Mouse (Mus musculus): ENCODE measurements at regions not wholly inside any gene's neighbourhood (a gene's known extent, or its start where the extent isn't known, plus 50 kb on each side); places are given as distances from the start of the nearest gene placed in this dataset.

GRCm38 (mm10) chr14:58225869-58226268 is 155.5 kb downstream of the Fgf9 start:
- H3K36me3 ChIP-seq (ENCODE audit: control insufficient read depth, insufficient read depth, low read length): no peaks in the 10 kb centered on the region
- WGBS: 96% methylated on average over 1 of the region's 1 CpGs
- no peak overlapping the region for H3K9ac ChIP-seq (ENCODE audit: low read depth, low read length)
- H3K4me1 ChIP-seq (ENCODE audit: control insufficient read depth, insufficient read depth, low read length): no peaks in the 10 kb centered on the region
- no peaks in the 10 kb centered on the region for H3K27me3 ChIP-seq (ENCODE audit: control insufficient read depth, insufficient read depth, low read depth, low read length)
- no peak overlapping the region for H3K4me3 ChIP-seq (ENCODE audit: low read depth, low read length)
- no peak overlapping the region for H3K27ac ChIP-seq (ENCODE audit: low read length)
- no peak for ATAC-seq
- no peak overlapping the region for H3K4me2 ChIP-seq (ENCODE audit: low read length)
- no peaks in the 10 kb centered on the region for H3K9me3 ChIP-seq (replicated peaks; ENCODE audit: control insufficient read depth, low read length, poor library complexity, severe bottlenecking)

DNA sequence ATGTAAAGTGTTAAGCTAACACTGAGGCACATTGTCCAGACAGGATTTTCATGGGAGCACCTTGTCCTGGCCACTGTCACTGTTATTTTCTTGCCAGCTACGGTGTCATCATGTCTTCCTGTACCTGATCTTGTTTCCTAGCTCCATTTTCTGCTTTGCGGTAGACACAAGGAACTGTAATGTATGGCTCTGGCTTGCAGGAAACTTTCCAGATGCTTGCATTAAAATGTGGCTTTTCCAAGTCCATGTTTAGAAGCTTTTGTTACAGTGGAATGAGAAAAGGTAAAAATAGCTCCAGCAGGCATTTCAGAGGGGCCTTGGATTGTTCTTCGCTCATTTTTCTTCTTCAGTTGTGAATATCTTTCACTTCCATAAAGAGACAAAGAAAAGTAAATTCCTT is 154.1 kb downstream of the Fgf9 start:
- Histone ChIP-seq H3K27me3 (ENCODE audit: control insufficient read depth, insufficient read depth, low read depth, low read length) (no peaks in the 10 kb centered on the region), H3K4me2 (ENCODE audit: low read length) (no peak overlapping the region), H3K36me3 (ENCODE audit: control insufficient read depth, insufficient read depth, low read length) (no peaks in the 10 kb centered on the region), H3K4me1 (ENCODE audit: control insufficient read depth, insufficient read depth, low read length) (no peaks in the 10 kb centered on the region), H3K27ac (ENCODE audit: low read length) (no peak overlapping the region), H3K4me3 (ENCODE audit: low read depth, low read length) (no peak overlapping the region), H3K9me3 (replicated peaks; ENCODE audit: control insufficient read depth, low read length, poor library complexity, severe bottlenecking) (0 out of 2 replicates have a peak, but pooled peaks cover 2% of the 10 kb centered on the region), H3K9ac (ENCODE audit: low read depth, low read length) (no peak overlapping the region)
- ATAC-seq: no peak
- 78% methylated on average over 3 of the region's 3 CpGs for WGBS

GRCm38 (mm10) chr14:58208401-58208800 is 138.1 kb downstream of the Fgf9 start:
- no peaks in the 10 kb centered on the region for H3K9me3 ChIP-seq (replicated peaks; ENCODE audit: control insufficient read depth, low read length, poor library complexity, severe bottlenecking)
- 94% methylated on average over 1 of the region's 1 CpGs for WGBS
- H3K27me3 ChIP-seq (ENCODE audit: control insufficient read depth, insufficient read depth, low read depth, low read length): no peaks in the 10 kb centered on the region; the same call in 1 of the 2 replicates
- H3K36me3 ChIP-seq (ENCODE audit: control insufficient read depth, insufficient read depth, low read length): no peaks in the 10 kb centered on the region
- H3K4me3 ChIP-seq (ENCODE audit: low read depth, low read length): no peak overlapping the region
- no peak overlapping the region for H3K4me2 ChIP-seq (ENCODE audit: low read length)
- H3K27ac ChIP-seq (ENCODE audit: low read length): no peak overlapping the region
- H3K9ac ChIP-seq (ENCODE audit: low read depth, low read length): no peak overlapping the region
- no peak for ATAC-seq
- no peaks in the 10 kb centered on the region for H3K4me1 ChIP-seq (ENCODE audit: control insufficient read depth, insufficient read depth, low read length)

DNA sequence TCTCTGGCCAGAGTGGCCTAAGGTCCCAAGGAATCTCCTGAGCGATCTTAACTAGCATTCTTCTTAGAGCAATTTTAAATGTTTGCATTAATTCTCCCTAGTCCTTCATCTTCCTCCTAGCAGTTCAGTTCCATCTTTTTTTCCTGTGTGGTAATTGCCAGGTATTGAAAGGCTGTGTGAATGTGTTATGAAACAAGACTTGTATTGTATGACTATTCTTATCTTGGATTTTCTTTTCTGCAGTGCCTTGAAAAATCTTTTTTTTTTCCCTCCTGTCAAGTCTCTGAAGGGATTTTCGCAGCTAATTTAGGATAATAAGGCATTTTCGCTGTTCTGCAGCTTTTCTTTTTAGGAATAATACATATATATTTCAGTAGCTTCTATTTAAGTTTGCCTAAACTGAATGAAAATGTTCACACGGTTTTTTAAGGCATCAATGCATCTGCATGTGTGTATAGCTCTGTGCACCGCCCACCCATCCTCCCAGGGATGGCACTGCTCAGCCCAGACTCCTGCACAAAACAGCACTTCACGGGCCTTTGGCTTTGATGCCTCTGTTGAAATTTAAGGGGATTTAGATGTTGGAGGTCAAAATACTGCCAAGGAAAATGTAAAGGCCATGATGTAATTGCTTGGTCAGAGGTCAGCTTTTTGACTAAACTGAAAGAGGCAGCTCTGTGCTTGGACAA is 132.4 kb downstream of the Fgf9 start:
- Histone ChIP-seq H3K27me3 (ENCODE audit: control insufficient read depth, insufficient read depth, low read depth, low read length) (no peaks in the 10 kb centered on the region; the same call in 1 of the 2 replicates), H3K4me3 (ENCODE audit: low read depth, low read length) (no peak overlapping the region), H3K4me1 (ENCODE audit: control insufficient read depth, insufficient read depth, low read length) (peaks cover 4% of the 10 kb centered on the region), H3K4me2 (ENCODE audit: low read length) (no peak overlapping the region), H3K9me3 (replicated peaks; ENCODE audit: control insufficient read depth, low read length, poor library complexity, severe bottlenecking) (no peaks in the 10 kb centered on the region), H3K36me3 (ENCODE audit: control insufficient read depth, insufficient read depth, low read length) (no peaks in the 10 kb centered on the region), H3K9ac (ENCODE audit: low read depth, low read length) (no peak overlapping the region), H3K27ac (ENCODE audit: low read length) (no peak overlapping the region)
- ATAC-seq: no peak
- WGBS: 27% methylated on average over 6 of the region's 6 CpGs

GRCm38 (mm10) chr14:58189948-58190347 is 119.6 kb downstream of the Fgf9 start:
- Histone ChIP-seq H3K27me3 (ENCODE audit: control insufficient read depth, insufficient read depth, low read depth, low read length) (no peaks in the 10 kb centered on the region), H3K9me3 (replicated peaks; ENCODE audit: control insufficient read depth, low read length, poor library complexity, severe bottlenecking) (no peaks in the 10 kb centered on the region), H3K9ac (ENCODE audit: low read depth, low read length) (no peak overlapping the region), H3K4me3 (ENCODE audit: low read depth, low read length) (no peak overlapping the region), H3K4me2 (ENCODE audit: low read length) (no peak overlapping the region), H3K4me1 (ENCODE audit: control insufficient read depth, insufficient read depth, low read length) (no peaks in the 10 kb centered on the region), H3K36me3 (ENCODE audit: control insufficient read depth, insufficient read depth, low read length) (no peaks in the 10 kb centered on the region), H3K27ac (ENCODE audit: low read length) (no peak overlapping the region)
- no peak for ATAC-seq
- 87% methylated on average over 15 of the region's 15 CpGs for WGBS

DNA sequence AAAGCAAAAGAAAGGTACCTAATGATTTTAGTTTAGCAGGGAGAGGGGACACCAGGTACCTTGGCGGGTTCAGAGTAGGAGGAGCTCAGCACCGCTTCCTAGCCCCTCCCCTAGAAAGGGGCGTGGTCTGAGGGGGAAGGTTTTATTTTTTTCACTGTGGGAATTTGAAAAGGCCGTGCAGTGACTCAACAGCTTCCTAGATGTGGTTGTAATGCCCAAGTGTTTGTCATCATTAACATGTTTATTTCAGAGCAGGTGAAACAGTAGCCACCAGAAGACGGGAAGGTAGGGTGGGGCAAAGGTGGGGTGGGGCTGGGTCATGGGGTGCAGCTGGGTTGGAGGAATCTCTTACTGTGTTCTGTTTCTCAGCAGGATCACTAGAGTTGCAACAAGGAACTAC is 112.5 kb downstream of the Fgf9 start:
- peaks cover 5% of the 10 kb centered on the region; the same call in 1 of the 2 replicates for H3K9me3 ChIP-seq (replicated peaks; ENCODE audit: control insufficient read depth, low read length, poor library complexity, severe bottlenecking)
- no peak overlapping the region for H3K27ac ChIP-seq (ENCODE audit: low read length)
- no peak for ATAC-seq
- H3K9ac ChIP-seq (ENCODE audit: low read depth, low read length): no peak overlapping the region
- 67% methylated on average over 5 of the region's 5 CpGs for WGBS
- no peaks in the 10 kb centered on the region for H3K27me3 ChIP-seq (ENCODE audit: control insufficient read depth, insufficient read depth, low read depth, low read length)
- H3K4me3 ChIP-seq (ENCODE audit: low read depth, low read length): no peak overlapping the region
- no peaks in the 10 kb centered on the region for H3K36me3 ChIP-seq (ENCODE audit: control insufficient read depth, insufficient read depth, low read length)
- H3K4me2 ChIP-seq (ENCODE audit: low read length): no peak overlapping the region
- H3K4me1 ChIP-seq (ENCODE audit: control insufficient read depth, insufficient read depth, low read length): no peaks in the 10 kb centered on the region

DNA sequence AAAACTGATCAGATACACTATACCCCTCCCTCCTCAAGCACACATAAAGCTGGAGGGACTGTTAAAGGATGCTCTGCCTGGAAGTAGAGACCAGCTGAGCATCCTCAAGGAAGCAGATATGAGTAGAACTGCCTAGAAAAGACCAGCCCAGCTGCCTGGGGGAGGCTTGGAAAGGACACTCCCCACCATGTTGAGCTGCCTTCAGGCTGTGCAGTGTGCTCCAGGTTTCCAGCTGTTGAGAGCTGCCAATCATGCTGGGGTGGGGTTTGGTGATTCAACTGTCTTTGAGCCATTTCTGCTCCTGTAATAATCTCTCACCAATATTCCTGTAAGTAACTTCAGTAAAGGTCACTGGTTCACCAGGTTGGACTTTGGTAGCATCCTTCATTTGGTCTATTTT is 110.4 kb downstream of the Fgf9 start:
- H3K9me3 ChIP-seq (replicated peaks; ENCODE audit: control insufficient read depth, low read length, poor library complexity, severe bottlenecking): peaks cover 9% of the 10 kb centered on the region; the same call in 1 of the 2 replicates
- no peak for ATAC-seq
- no peak overlapping the region for H3K9ac ChIP-seq (ENCODE audit: low read depth, low read length)
- H3K36me3 ChIP-seq (ENCODE audit: control insufficient read depth, insufficient read depth, low read length): no peaks in the 10 kb centered on the region
- H3K4me1 ChIP-seq (ENCODE audit: control insufficient read depth, insufficient read depth, low read length): no peaks in the 10 kb centered on the region
- H3K4me3 ChIP-seq (ENCODE audit: low read depth, low read length): no peak overlapping the region
- no peak overlapping the region for H3K27ac ChIP-seq (ENCODE audit: low read length)
- no peak overlapping the region for H3K4me2 ChIP-seq (ENCODE audit: low read length)
- H3K27me3 ChIP-seq (ENCODE audit: control insufficient read depth, insufficient read depth, low read depth, low read length): no peaks in the 10 kb centered on the region

GRCm38 (mm10) chr14:58175651-58176363 is 105.5 kb downstream of the Fgf9 start:
- 86% methylated on average over 5 of the region's 5 CpGs for WGBS
- ATAC-seq: no peak

DNA sequence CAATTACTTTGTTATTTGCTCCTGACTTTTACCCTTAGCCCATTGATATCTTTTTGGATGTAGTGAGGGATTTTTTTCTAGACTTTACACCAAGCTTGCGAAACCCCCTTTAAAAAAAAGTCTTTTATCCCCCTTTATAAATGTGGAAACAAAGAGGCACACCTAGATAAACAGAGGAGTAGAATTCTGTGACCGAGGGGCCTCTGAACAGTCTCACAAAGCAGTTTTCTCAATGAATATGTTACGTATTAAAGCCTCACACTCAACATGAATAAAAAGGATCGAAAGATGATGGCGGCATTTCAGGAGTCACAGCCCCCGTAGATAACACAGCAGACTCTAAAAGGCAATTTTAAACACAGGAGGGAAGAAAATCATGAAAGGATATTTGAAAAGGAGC is 104.2 kb downstream of the Fgf9 start:
- H3K27me3 ChIP-seq (ENCODE audit: control insufficient read depth, insufficient read depth, low read depth, low read length): no peaks in the 10 kb centered on the region
- no peak overlapping the region for H3K4me3 ChIP-seq (ENCODE audit: low read depth, low read length)
- H3K9ac ChIP-seq (ENCODE audit: low read depth, low read length): no peak overlapping the region
- no peak overlapping the region for H3K27ac ChIP-seq (ENCODE audit: low read length)
- H3K36me3 ChIP-seq (ENCODE audit: control insufficient read depth, insufficient read depth, low read length): no peaks in the 10 kb centered on the region
- H3K4me2 ChIP-seq (ENCODE audit: low read length): no peak overlapping the region
- peaks cover 9% of the 10 kb centered on the region; the same call in 1 of the 2 replicates for H3K9me3 ChIP-seq (replicated peaks; ENCODE audit: control insufficient read depth, low read length, poor library complexity, severe bottlenecking)
- no peak for ATAC-seq
- 54% methylated on average over 6 of the region's 6 CpGs for WGBS
- no peaks in the 10 kb centered on the region for H3K4me1 ChIP-seq (ENCODE audit: control insufficient read depth, insufficient read depth, low read length)

More at GRCm38 (mm10) chr14:58175651-58176363, 105.5 kb downstream of the Fgf9 start:
- Histone ChIP-seq H3K9me3 (replicated peaks; ENCODE audit: control insufficient read depth, low read length, poor library complexity, severe bottlenecking) (peaks cover 9% of the 10 kb centered on the region; the same call in 1 of the 2 replicates), H3K9ac (ENCODE audit: low read depth, low read length) (no peak overlapping the region), H3K27ac (ENCODE audit: low read length) (no peak overlapping the region), H3K27me3 (ENCODE audit: control insufficient read depth, insufficient read depth, low read depth, low read length) (no peaks in the 10 kb centered on the region), H3K36me3 (ENCODE audit: control insufficient read depth, insufficient read depth, low read length) (no peaks in the 10 kb centered on the region), H3K4me2 (ENCODE audit: low read length) (no peak overlapping the region), H3K4me3 (ENCODE audit: low read depth, low read length) (no peak overlapping the region), H3K4me1 (ENCODE audit: control insufficient read depth, insufficient read depth, low read length) (no peaks in the 10 kb centered on the region)
